Mouse (Mus musculus) C2C12 (cell line): ENCODE measurements around the gene Klhl8. TPM values are rescaled to one million over a fixed set of nuclear protein-coding genes. Genes with fewer than 3 reads are reported as not detected.

Experiments
- H3K27me3 ChIP-seq: one replicate; pipeline ENCODE4 v1.6.1; 2011; ENCODE audit not compliant: control insufficient read depth, insufficient read depth, insufficient read length
- H3K36me3 ChIP-seq: one replicate; pipeline ENCODE4 v1.6.1; 2011; ENCODE audit not compliant: control insufficient read depth, insufficient read depth
- H3K4me3 ChIP-seq: one replicate; pipeline ENCODE4 v1.5.1; 2011; ENCODE audit warnings: mild to moderate bottlenecking, control low read depth; ENCODE audit not compliant: poor library complexity, insufficient read depth, severe bottlenecking
- H3K79me2 ChIP-seq: one replicate; pipeline ENCODE4 v1.6.1; 2011; ENCODE audit not compliant: control insufficient read depth, insufficient read depth
- H3K79me3 ChIP-seq: one replicate; pipeline ENCODE4 v1.6.1; 2011; ENCODE audit warnings: low read depth, control low read depth
- H3ac ChIP-seq: one replicate; pipeline ENCODE3; 2011; ENCODE audit warnings: low read depth; ENCODE audit not compliant: control insufficient read depth, insufficient read length
- CEBPB ChIP-seq: IDR thresholded peaks from one replicate; pipeline ENCODE4 v1.6.1; 2011; ENCODE audit warnings: low read depth, mild to moderate bottlenecking, control low read depth, moderate library complexity
- CTCF ChIP-seq: IDR thresholded peaks from one replicate; pipeline ENCODE4 v1.5.1; 2011; ENCODE audit not compliant: control insufficient read depth, insufficient read depth, insufficient read length
- FOSL1 ChIP-seq: IDR thresholded peaks from one replicate; pipeline ENCODE4 v1.8.0; 2011; ENCODE audit warnings: mild to moderate bottlenecking, low read length; ENCODE audit not compliant: poor library complexity, insufficient read depth, severe bottlenecking
- MAX ChIP-seq: IDR thresholded peaks from one replicate; pipeline ENCODE4 v1.6.1; 2011; ENCODE audit warnings: mild to moderate bottlenecking, control low read depth
- MYOD1 ChIP-seq: IDR thresholded peaks from one replicate; pipeline ENCODE4 v1.6.1; 2011; ENCODE audit warnings: low read depth; ENCODE audit not compliant: control insufficient read depth, insufficient read length
- MYOG ChIP-seq: IDR thresholded peaks from one replicate; pipeline ENCODE4 v1.6.1; 2011; ENCODE audit not compliant: control insufficient read depth, insufficient read length; ENCODE audit errors: extremely low read depth
- USF1 ChIP-seq: IDR thresholded peaks from one replicate; pipeline ENCODE4 v1.6.1; 2011; ENCODE audit warnings: low read depth, mild to moderate bottlenecking, control low read depth, moderate library complexity
- polyA plus RNA-seq: library from polyadenylated mRNA; unstranded; fragments of >200 nt; fragmentation: generic; extraction: Trizol; gene quantifications from one replicate; pipeline ENCODE4 v1.2.1, GENCODE M21; 2012; ENCODE audit warnings: missing spikeins

The Klhl8 gene
- polyA plus RNA-seq, 1 experiment = 1.1 TPM

- H3ac ChIP-seq = no peak overlapping the region
- H3K79me3 ChIP-seq = no peaks in the 10 kb centered on the region
- H3K36me3 ChIP-seq = no peaks in the 10 kb centered on the region
- TF ChIP-seq MAX (no peak), CEBPB (no peak), FOSL1 (no peak), CTCF (no peak), MYOG (no peak), MYOD1 (no peak), USF1 (no peak)
- H3K79me2 ChIP-seq = no peaks in the 10 kb centered on the region
- no peak overlapping the region for H3K4me3 ChIP-seq
- H3K27me3 ChIP-seq = peaks cover 12% of the 10 kb centered on the region
These were observed 8.4 kb upstream of the Klhl8 start for GRCm38 (mm10) chr5:103919497-103919896.

DNA sequence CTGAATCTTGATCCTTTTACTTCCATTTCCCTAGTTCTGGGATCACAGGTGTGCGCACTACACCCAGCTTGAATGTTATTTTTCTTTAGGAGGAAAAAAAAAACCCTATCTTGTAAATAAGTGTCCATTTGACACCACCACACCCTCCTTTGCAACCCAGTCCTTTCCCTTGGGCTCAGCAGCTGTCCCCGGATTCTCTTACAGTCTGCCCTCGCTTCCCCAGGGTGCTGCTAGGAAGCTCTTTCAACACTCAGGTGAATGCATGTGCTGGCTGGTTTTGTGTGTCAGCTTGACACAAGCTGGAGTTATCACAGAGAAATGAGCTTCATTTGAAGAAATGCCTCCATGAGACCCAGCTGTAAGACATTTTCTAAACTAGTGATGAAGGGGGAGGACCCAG is 7.2 kb upstream of the Klhl8 start:
- H3K79me3 ChIP-seq = no peaks in the 10 kb centered on the region
- H3K79me2 ChIP-seq = no peaks in the 10 kb centered on the region
- H3K36me3 ChIP-seq = no peaks in the 10 kb centered on the region
- no peak overlapping the region for H3ac ChIP-seq
- peaks cover 17% of the 10 kb centered on the region for H3K27me3 ChIP-seq
- TF ChIP-seq FOSL1 (no peak), MYOD1 (no peak), MAX (no peak), USF1 (no peak), CEBPB (no peak), CTCF (no peak), MYOG (no peak)
- H3K4me3 ChIP-seq = no peak overlapping the region

DNA sequence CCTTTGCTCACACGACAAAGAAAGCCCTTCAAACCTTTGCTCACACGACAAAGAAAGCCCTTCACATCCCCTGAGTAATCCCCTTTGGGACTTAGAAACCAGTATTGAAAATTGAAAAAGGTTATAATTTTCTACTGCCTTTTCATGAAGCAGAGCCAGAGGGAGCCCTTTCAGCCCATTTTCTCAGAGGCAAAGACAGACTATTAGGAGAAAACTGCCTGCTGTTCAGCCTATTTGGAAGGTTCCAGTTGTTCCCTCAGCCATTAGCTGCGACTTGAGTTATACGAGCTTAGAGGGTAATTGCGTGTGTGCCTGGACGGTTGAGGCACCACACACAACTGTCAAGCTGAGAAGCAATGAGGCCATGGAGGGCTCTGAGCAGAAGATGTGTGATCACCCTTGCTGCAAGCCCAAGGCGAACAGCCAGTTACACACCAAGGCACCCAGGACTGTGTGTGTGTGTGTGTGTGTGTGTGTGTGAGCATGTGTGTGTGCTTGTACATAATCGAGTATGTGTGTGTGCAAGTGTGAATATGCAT is 6.4 kb upstream of the Klhl8 start:
- H3K36me3 ChIP-seq = no peaks in the 10 kb centered on the region
- no peak overlapping the region for H3K4me3 ChIP-seq
- peaks cover 25% of the 10 kb centered on the region for H3K27me3 ChIP-seq
- H3K79me2 ChIP-seq = no peaks in the 10 kb centered on the region
- H3ac ChIP-seq = no peak overlapping the region
- TF ChIP-seq CTCF = no peak
- no peak for TF ChIP-seq MYOD1
- no peak for TF ChIP-seq CEBPB
- no peak for TF ChIP-seq FOSL1
- no peak for TF ChIP-seq MAX
- TF ChIP-seq MYOG = no peak
- TF ChIP-seq USF1 = no peak
- no peaks in the 10 kb centered on the region for H3K79me3 ChIP-seq

DNA sequence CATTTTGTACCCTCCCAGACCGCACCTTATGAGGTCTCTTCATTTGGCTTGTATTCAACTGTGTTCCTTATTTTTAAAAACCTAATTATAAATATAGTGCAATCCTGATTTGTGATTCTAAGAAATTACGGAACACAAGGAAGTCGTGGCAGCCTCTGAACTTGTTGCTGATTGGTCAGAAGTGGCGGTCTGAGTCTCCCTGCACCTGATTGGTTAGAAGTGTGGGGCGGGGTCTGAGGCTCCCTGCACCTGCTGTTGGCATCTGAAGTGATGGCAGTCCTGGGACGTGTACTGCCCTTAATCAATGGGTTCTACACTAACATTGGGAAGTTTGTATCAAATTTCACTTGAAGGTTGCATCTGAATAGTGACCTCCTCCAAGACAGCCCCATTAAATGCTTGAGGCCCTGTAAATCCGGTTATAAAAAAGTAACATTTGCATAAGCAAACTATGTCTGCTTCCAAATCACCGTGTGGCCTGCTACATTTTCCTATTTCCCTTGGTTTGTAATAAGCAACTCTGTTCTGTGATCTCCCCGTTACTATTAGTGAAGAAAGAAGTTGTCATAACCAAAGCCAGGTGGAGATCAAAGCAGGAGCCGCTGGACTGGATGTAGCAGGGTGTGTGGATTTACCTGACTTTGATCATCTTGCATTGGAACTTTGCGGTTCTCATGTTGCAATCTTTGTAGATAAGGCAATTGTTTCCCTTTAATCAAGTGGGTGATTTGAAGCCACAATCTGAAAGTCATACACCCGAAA is 5.7 kb upstream of the Klhl8 start:
- no peak for TF ChIP-seq MYOG
- TF ChIP-seq MYOD1 = no peak
- no peak for TF ChIP-seq FOSL1
- no peak for TF ChIP-seq USF1
- no peak for TF ChIP-seq CEBPB
- TF ChIP-seq CTCF = no peak
- no peak for TF ChIP-seq MAX
- Histone ChIP-seq H3K36me3 (no peaks in the 10 kb centered on the region), H3K79me2 (no peaks in the 10 kb centered on the region), H3K4me3 (no peak overlapping the region), H3K79me3 (no peaks in the 10 kb centered on the region), H3ac (no peak overlapping the region), H3K27me3 (peaks cover 28% of the 10 kb centered on the region)

DNA sequence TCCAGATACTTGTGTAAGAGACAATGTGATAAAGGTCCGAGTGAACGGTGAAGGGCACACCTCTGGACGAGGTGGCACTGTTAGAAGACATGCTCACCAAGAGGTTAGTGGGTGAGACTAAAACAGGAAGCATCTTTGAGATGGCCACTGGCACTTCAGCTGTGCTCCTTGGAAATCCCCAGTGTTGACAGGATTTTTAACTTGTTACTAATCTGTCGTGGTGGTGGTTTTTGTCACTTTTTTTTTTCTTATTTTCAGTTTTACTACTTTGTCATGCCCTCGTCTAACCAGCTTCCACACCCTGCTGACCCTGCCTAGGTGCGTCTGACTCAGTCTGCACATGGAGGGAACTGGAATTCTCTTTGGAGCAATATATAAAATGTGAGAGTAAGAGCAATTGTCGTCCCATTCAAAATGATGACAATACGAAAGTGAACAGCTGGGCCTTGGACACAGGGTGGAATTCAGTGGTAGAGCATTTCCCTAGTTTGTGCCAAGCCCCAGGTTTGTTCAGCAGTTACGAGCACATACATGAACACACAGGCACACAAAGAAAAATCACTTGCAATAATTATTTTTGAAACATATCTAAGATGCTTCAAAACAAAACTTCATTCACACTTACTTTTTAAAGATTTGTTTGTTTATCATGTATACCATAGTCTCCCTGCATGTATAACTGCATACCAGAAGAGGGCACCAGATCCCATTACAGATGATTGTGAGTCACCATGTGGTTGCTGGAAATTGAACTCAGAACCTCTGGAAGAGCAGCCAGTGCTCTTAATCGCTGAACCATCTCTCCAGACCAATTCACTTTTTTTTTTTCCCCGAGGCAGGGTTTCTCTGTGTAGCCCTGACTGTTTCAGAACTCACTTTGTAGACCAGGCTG is 3.5 kb upstream of the Klhl8 start:
- Histone ChIP-seq H3ac (no peak overlapping the region), H3K36me3 (no peaks in the 10 kb centered on the region), H3K79me2 (no peaks in the 10 kb centered on the region), H3K79me3 (no peaks in the 10 kb centered on the region), H3K27me3 (peaks cover 30% of the 10 kb centered on the region), H3K4me3 (no peak overlapping the region)
- TF ChIP-seq MYOD1 = no peak
- TF ChIP-seq MAX = no peak
- TF ChIP-seq CEBPB = no peak
- TF ChIP-seq MYOG = no peak
- TF ChIP-seq CTCF = no peak
